Mouse (Mus musculus) adrenal gland, postnatal 4 days (tissue): ENCODE results near the gene Cep68. TPM values are rescaled to one million over a fixed set of nuclear protein-coding genes. Genes with fewer than 3 reads are reported as not detected.

Experiments used
- DNase-seq, 2 experiments: peaks; one replicate each; pipeline ENCODE4 v3.0.0; 2021 to 2022; ENCODE audit warnings: low spot score in 2 of 2, mixed read lengths in 2 of 2
- total RNA-seq, 2 experiments: library from RNA; stranded (reverse); gene quantifications; 2 replicates each; pipeline ENCODE4 v1.2.3; 2021

Cep68 gene
- total RNA-seq, 2 experiments from 2014 or later, result 37.0 to 37.3 TPM

DNA sequence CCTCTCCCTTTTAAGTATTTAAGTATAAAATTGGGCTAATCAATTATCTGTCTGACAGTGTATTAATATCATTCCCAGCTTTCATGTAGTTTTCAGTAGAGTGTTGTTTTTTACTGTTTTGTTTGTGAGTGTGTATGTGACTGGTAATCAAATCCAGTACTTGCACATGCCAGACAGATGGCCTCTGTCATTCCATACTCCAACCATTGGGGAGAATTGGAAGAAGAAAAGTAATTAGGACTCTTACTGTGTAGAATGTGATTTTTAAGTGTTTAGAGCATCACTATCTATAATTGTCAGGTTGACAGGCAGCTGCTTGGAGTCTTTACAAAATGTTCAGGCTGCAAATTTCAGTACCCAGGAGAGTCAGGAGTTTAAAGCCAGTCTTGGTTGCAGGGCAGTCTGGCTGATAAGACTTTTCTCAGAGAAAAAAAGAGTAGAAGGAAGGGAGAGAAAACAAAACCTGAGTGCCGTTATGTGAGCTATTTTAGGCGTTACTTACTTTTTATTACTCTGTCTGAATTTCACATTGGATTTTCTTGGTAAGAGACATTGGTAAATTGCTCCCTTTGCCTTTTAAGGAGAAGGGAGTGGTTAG, 42.5 kb downstream of the Cep68 start:
- no peak for DNase-seq

DNA sequence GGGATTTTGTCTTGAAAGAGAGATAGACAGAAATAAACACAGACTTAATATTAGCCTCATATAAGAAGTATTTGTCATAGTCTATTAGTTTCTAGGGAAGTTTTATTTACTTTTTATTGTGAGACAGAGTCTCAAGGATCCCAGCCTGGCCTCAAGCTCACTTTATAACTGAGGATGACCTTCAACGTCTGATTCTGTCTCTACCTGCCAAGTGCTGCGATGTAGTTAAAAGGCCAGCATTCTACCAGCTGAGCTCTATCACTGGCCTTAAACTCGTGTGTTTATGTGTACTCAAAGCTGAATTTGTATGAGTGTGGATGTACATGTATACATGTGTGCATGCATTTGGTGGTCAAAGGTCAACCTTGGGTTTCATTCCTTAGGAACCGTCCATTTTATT, 43.7 kb downstream of the Cep68 start:
- DNase-seq, result no peak

DNA sequence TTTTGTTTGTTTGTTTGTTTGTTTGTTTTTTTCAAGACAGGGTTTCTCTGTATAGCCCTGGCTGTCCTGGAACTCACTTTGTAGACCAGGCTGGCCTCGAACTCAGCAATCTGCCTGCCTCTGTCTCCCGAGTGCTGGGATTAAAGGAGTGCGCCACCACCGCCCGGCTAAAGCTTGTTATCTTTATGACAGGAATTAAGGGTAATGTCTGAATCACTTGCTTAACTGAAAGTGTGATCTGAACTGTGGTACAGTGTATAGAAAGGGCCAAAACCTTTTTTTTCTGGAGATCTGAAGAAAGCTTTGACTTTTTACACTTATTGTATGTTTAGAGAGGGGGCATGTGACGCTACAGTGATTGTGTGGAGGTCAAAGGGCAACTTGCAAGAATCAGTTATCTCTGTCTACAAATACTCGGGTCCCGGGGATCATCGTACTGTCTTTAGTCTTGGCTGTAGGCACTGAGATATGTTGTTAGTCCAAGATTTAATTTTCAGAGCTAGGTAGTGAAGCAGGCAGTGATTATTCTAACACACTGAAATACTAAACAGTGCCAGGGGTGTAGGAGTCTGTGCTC, 44.3 kb downstream of the Cep68 start:
- no peak for DNase-seq

DNA sequence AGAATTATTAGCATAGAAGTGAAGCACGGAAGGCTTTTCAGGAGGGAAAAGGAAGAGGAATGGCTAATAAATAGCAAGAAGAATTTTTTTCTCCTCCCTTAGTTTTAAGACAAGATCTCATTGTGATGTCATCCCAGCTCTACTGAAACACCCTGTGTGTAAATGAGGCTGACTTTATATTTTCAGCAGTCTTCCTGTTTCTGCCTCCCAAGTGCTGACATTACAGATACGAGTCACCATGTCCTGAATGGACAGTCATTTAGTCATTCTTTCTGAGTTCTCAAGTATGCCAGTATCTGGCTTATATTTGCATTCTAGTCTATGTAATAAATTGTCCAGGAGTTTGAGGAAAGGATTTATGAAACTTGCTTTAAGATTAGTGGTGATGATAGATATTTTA, 44.9 kb downstream of the Cep68 start:
- no peak for DNase-seq

DNA sequence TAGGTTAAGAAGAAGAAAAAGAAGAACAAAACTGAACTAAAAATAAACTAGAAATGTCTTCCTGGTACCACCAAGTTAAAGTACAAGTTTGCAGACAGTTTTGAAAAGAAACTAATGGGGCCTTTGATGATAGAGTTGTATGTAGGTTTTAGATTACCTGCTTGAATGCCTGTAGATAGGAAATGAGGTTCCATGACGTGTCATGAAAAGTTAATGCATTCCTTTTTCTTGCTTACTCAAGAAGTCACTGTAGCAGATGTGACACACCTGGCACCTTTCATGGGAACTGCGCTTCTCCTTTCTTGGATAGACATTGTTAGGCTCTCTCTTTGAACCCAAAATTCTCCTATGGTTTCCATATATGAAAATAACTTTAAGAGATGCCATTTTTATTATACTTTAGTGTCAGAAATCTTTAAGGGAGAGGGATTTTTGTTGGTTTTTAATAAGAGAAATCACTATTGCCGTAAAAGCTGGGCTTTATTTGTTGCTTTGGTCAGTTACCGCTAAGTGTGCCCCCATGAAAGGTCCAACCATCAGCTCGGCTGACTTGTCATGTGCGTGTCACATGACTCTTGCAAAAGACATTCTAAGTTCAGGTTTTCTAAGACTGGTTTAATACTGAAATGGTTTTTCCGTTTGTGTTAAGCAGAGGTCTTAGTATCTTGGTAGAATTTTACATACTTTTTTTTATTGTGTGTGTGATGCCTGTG, 46.8 kb downstream of the Cep68 start:
- no peak for DNase-seq

DNA sequence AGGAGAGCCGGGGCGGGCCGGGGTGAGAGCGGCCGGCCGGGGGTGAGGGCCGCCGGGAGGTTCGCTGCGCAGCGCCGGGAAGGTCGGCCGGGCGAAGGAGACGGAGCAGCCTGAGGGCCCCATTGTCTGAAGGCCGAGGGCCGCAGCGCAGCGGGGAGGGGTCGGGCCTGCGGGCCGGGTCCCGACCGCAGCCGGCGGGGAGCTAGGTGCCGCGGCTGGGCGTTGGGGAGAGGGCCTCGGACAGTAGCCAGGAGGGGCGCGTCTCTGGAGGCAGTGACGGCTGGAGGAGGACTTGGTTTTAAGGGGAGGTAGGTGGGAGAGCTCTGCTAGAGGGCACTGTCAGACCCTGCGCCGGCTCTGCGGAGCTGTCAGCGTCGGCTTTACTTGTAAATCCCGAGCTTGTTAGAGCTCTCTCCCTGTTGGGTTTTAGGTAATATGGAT, 47.5 kb downstream of the Cep68 start:
- no peak for DNase-seq

DNA sequence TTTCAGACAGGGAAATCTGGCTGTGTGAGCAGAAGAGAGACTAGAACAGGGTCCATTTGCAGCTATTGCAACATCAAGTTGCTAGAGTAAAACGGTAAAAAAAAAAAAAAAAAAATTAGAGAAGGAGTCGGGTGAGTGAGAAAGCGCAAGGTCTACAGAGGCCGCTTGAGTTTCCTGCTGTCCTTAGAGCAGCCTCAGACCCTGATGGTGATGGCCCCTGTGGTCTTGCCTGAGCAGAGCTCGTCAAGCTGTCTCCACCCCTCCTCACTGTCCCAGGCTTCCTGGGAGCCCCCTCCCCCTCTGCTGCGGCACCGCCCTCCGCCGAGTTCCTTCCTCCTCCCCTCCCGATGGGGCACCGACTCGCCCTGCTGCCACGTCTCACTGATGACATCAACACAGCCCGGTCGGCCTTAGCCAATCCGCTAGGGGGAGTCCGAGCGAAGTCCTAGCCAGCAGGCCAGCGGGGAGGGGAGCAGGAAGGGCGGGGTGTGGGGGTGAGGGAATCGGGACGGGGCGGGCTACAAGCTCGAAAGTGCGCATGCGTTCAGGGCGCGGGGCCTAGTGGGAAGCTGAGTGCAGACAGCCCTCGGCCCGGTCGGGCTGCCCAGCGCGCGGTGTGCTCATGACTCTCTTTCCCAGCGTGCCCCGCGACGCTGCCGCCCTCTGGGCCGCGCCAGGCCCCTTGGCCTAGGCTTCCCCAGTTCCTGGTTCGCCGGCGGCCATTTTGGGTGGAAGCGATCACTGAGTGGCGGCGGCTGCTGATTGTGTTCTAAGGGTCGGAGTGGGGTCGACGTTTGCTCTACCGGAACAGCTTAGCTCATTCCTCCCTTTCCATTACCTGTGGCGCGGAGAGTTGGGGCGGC, 48.3 kb downstream of the Cep68 start, which contains the start of gene Rab1a:
Gene Rab1a, plus strand, starts transcription at position 720 of the 863 bp plus-strand sequence.
- DNase-seq, result peak; percentile 99 to 100

DNA sequence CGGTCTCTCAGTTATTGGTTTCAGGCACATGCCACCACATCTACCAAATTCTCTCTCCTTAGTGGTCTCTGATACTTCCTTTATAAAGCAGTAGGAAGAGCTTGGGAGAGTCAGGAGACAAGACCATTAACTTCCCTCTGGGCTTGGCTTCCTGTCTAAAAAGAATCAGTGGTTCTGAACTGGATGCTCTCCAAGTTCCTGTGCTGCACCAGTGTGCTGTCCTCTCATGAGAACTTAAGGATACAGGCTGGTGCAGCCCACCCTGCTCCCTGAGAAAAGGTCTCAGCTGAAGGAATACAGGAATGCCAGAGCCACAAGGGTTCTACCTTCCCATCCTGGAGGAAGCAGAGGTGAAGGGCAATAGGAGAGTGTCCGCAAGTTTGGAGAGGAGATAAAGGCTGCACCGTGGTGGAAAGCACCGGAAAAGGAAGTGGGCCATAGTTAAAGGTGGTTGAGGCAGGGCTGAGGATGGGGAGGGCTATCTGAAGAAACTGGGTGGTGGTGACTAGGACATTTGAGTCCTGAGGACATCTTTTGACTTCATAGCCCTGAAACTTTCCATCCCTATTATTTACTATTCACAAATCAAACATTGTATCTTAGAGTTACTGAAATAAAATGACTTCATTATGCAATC, 56.0 kb downstream of the Cep68 start:
- no peak for DNase-seq

DNA sequence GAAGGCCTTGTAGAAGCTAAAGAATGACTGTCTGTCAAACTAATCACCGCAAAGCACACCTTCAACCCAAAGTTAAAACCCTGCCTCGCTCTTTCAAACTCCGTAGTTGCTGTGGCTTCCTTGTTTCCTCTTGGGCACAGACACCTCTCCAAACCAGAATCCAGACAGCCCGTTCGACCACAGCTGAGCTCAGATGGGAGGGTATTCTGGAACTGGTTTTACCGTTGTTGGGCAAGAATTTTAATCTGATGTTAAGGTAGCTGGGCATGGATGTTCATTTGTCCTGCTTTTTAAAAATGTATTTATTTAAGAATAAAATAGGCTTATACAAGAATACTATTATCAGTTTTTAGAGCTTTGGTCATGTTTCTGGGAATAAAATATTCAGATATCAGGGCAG, 62.0 kb downstream of the Cep68 start:
- no peak for DNase-seq

Other genes with a start within 250 kb of the Cep68 start
- gene Actr2, start 136.5 kb downstream of the Cep68 start, total RNA-seq, result 100 to 1,000 TPM; 119 to 125 TPM
- 100 to 1,000 TPM; 153 to 164 TPM for gene Rab1a, start 48.0 kb downstream of the Cep68 start, total RNA-seq
- gene Slc1a4, start 83.3 kb upstream of the Cep68 start, total RNA-seq, result 10 to 100 TPM in 1 of 2 experiments, 1 to 10 TPM in 1; 8.7 to 10.8 TPM